ENCODE assay signal across 8 mouse cellular contexts in genomic region chr4:137469081-137469844, GRCm38 (mm10). TPM values are rescaled to one million over a fixed set of nuclear protein-coding genes. Genes with fewer than 3 reads are reported as not detected.
DNase-seq lines count a peak whose midpoint lies in the region; ATAC-seq and TF ChIP-seq lines count a peak whose summit lies in the region.

No protein-coding gene starts in this region.

- H3K9me3 ChIP-seq in forebrain, embryonic 13.5 days (replicated peaks), result no peaks in the 10 kb centered on the region
- no peaks in the 10 kb centered on the region for H3K9me3 ChIP-seq in midbrain, embryonic 11.5 days (ENCODE audit: control insufficient read depth, low read length)

- peak overlapping the region; percentile 4; the same call in 1 of the 2 replicates for H3K27ac ChIP-seq in spleen, adult 2 months (ENCODE audit: insufficient read depth, low read length)
- no peak overlapping the region for H3K27ac ChIP-seq in forebrain, embryonic 13.5 days
- H3K27ac ChIP-seq in midbrain, embryonic 11.5 days (ENCODE audit: low read depth, low read length), result no peak overlapping the region

- peak overlapping the region; percentile 56 for H3K4me3 ChIP-seq in spleen, adult 2 months (ENCODE audit: extremely low read depth, insufficient read depth, insufficient read length)
- peak overlapping the region; percentile 59 for H3K4me3 ChIP-seq in forebrain, embryonic 13.5 days
- peak overlapping the region; percentile 60 for H3K4me3 ChIP-seq in midbrain, embryonic 11.5 days (ENCODE audit: low read depth, low read length)

- H3K4me1 ChIP-seq in spleen, adult 2 months (ENCODE audit: control insufficient read depth, insufficient read depth, insufficient read length), result peaks cover 9% of the 10 kb centered on the region
- H3K4me1 ChIP-seq in forebrain, embryonic 13.5 days, result peaks cover 29% of the 10 kb centered on the region
- peaks cover 12% of the 10 kb centered on the region for H3K4me1 ChIP-seq in midbrain, embryonic 11.5 days (ENCODE audit: control insufficient read depth, insufficient read depth, low read length)

- WGBS in spleen, adult 2 months, result 17% methylated on average over 20 of the region's 20 CpGs
- 5% methylated on average over 20 of the region's 20 CpGs for WGBS in forebrain, embryonic 13.5 days
- 4% methylated on average over 20 of the region's 20 CpGs for WGBS in midbrain, embryonic 11.5 days

- H3K4me2 ChIP-seq in forebrain, embryonic 13.5 days, result peak overlapping the region; percentile 95
- H3K4me2 ChIP-seq in midbrain, embryonic 11.5 days, result peak overlapping the region; percentile 95

- no peaks in the 10 kb centered on the region for H3K36me3 ChIP-seq in spleen, adult 2 months (ENCODE audit: control insufficient read depth, insufficient read depth, low read length)
- H3K36me3 ChIP-seq in forebrain, embryonic 13.5 days (ENCODE audit: poor library complexity, severe bottlenecking), result no peaks in the 10 kb centered on the region
- H3K36me3 ChIP-seq in midbrain, embryonic 11.5 days (ENCODE audit: control insufficient read depth, insufficient read depth, low read length), result no peaks in the 10 kb centered on the region

- H3K27me3 ChIP-seq in spleen, adult 2 months (ENCODE audit: control insufficient read depth, insufficient read depth, low read length), result peaks cover 3% of the 10 kb centered on the region; the same call in 1 of the 2 replicates
- no peaks in the 10 kb centered on the region; the same call in 1 of the 2 replicates for H3K27me3 ChIP-seq in forebrain, embryonic 13.5 days
- 0 out of 2 replicates have a peak, but pooled peaks cover 2% of the 10 kb centered on the region for H3K27me3 ChIP-seq in midbrain, embryonic 11.5 days (ENCODE audit: control insufficient read depth, insufficient read depth, low read length)

- DNase-seq in spleen, adult 2 months (ENCODE audit: low read depth in 1 of 2, low spot score in 2 of 2), result no peak
- no peak for DNase-seq in spleen, postnatal 10 days (ENCODE audit: low spot score in 2 of 2)
- DNase-seq in kidney, adult 9 months, result peak; percentile 50
- DNase-seq in midbrain, embryonic 11.5 days (ENCODE audit: low spot score, missing footprints), result peak; percentile 90
- DNase-seq in urinary bladder, postnatal 4 days (ENCODE audit: low spot score in 2 of 2), result no peak
- DNase-seq in frontal cortex, adult 2 months (ENCODE audit: extremely low spot score in 1 of 2, low spot score in 1 of 2), result no peak
- DNase-seq in left cerebral cortex, adult 18-20 months (ENCODE audit: low spot score in 2 of 2), result no peak

- ATAC-seq in forebrain, embryonic 13.5 days, result 0 out of 2 replicates have a peak, but pooled peaks have one; percentile 19
- ATAC-seq in midbrain, embryonic 11.5 days (ENCODE audit: low FRiP score), result peak; percentile 12; the same call in 1 of the 2 replicates

- TF ChIP-seq CTCF in spleen, adult 2 months (IDR thresholded peaks at IDR 0.05; ENCODE audit: extremely low read depth, insufficient read depth, insufficient read length, insufficient replicate concordance), result no peak

- no peak for TF ChIP-seq POLR2A in spleen, adult 2 months (IDR thresholded peaks at IDR 0.05; ENCODE audit: low read depth, low read length)

- H3K9ac ChIP-seq in forebrain, embryonic 13.5 days, result peak overlapping the region; percentile 73
- H3K9ac ChIP-seq in midbrain, embryonic 11.5 days (ENCODE audit: low read length), result peak overlapping the region; percentile 76

RNA-seq across cellular contexts. Expression of gene Hspg2, which starts 0.7 kb away (rescaled TPM):
- polyA plus RNA-seq in spleen, adult 2 months (2012; rRNA removed), result 24.4 and 27.0 TPM in 2 replicates
- 4.8 and 6.5 TPM in 2 replicates for polyA plus RNA-seq in forebrain, embryonic 13.5 days (2015; fragmentation: Nextera tagmentation; extraction: Ambion mirVana)
- 9.6 and 11.2 TPM in 2 replicates for polyA plus RNA-seq in midbrain, embryonic 11.5 days (2014; fragmentation: Nextera tagmentation; extraction: Ambion mirVana)
- 3.5 and 4.0 TPM in 2 replicates for polyA plus RNA-seq in frontal cortex, adult 2 months (2012; rRNA removed)
- 1 to 10 TPM; 4.3 to 5.0 TPM for total RNA-seq in left cerebral cortex, adult 18-20 months (2021)

RNA-seq across cellular contexts. Expression of gene 1700013G24Rik, which starts 16.2 kb away (rescaled TPM):
- not detected in 2 replicates for polyA plus RNA-seq in spleen, adult 2 months (2012; rRNA removed)
- polyA plus RNA-seq in forebrain, embryonic 13.5 days (2015; fragmentation: Nextera tagmentation; extraction: Ambion mirVana), result not detected in 2 replicates
- polyA plus RNA-seq in midbrain, embryonic 11.5 days (2014; fragmentation: Nextera tagmentation; extraction: Ambion mirVana), result not detected in 2 replicates
- polyA plus RNA-seq in frontal cortex, adult 2 months (2012; rRNA removed), result not detected in 2 replicates
- not detected for total RNA-seq in left cerebral cortex, adult 18-20 months (2021)

RNA-seq across cellular contexts. Expression of gene Cela3b, which starts 38.9 kb away (rescaled TPM):
- 6,152 and 8,603 TPM in 2 replicates for polyA plus RNA-seq in spleen, adult 2 months (2012; rRNA removed)
- polyA plus RNA-seq in forebrain, embryonic 13.5 days (2015; fragmentation: Nextera tagmentation; extraction: Ambion mirVana), result not detected in 2 replicates
- not detected in 2 replicates for polyA plus RNA-seq in midbrain, embryonic 11.5 days (2014; fragmentation: Nextera tagmentation; extraction: Ambion mirVana)
- 0.15 TPM in 1 of 2 replicates, not detected in the other for polyA plus RNA-seq in frontal cortex, adult 2 months (2012; rRNA removed)
- total RNA-seq in left cerebral cortex, adult 18-20 months (2021), result not detected

RNA-seq across cellular contexts. Expression of gene Cela3a, which starts 59.7 kb away (rescaled TPM):
- polyA plus RNA-seq in spleen, adult 2 months (2012; rRNA removed), result 3.2 and 4.9 TPM in 2 replicates
- not detected in 2 replicates for polyA plus RNA-seq in forebrain, embryonic 13.5 days (2015; fragmentation: Nextera tagmentation; extraction: Ambion mirVana)
- not detected in 2 replicates for polyA plus RNA-seq in midbrain, embryonic 11.5 days (2014; fragmentation: Nextera tagmentation; extraction: Ambion mirVana)
- not detected in 2 replicates for polyA plus RNA-seq in frontal cortex, adult 2 months (2012; rRNA removed)
- not detected for total RNA-seq in left cerebral cortex, adult 18-20 months (2021)

Comparison
In these comparisons a context has a peak if more than half of its experiments do, and no peak if none do; other contexts are left out.
1. DNase-seq: peak in kidney, adult 9 months (single experiment) and midbrain, embryonic 11.5 days (single experiment); none in spleen, adult 2 months (0 of 2), spleen, postnatal 10 days (0 of 2), urinary bladder, postnatal 4 days (0 of 2), frontal cortex, adult 2 months (0 of 2) and left cerebral cortex, adult 18-20 months (0 of 2).
2. RNA of gene Cela3b, which starts 38.9 kb away (polyA plus RNA-seq): 6,152 to 8,603 TPM in spleen, adult 2 months; not detected in forebrain, embryonic 13.5 days, 0.15 TPM in frontal cortex, adult 2 months and not detected in midbrain, embryonic 11.5 days; every median in the first group is over 1,000 times any median in the second.
3. Peak in every context shown above with its lines, with median percentiles within 50 percentile points of each other: H3K4me3 ChIP-seq.